Mouse (Mus musculus): ENCODE measurements around the gene Bap1.

GRCm38 (mm10) chr14:31233070-31233995 is 17.9 kb upstream of the Bap1 start:
- TF ChIP-seq CTCF (IDR thresholded peaks at IDR 0.05; ENCODE audit: insufficient read depth, low read length) (no peak), POLR2A (IDR thresholded peaks at IDR 0.05; ENCODE audit: borderline replicate concordance, extremely low read depth, low read depth, low read length) (peak; percentile 40; the same call in 1 of the 2 replicates)
